Mouse (Mus musculus): Measurements from ENCODE around the gene Rab4b.

Gene Rab4b

GRCm38 (mm10) chr7:27178324-27179216 lies at the start of gene Rab4b:
TSS of gene Rab4b (minus strand) at chr7:27178896.
- in situ Hi-C loops (cut with MboI, MseI) = loop anchor here (25.0 kb wide), 1 partner anchor 1441 kb away; no protein-coding TSS in a partner anchor

GRCm38 (mm10) chr7:27228281-27228821 lies 49.7 kb upstream of the Rab4b start, which contains the start of gene Itpkc:
TSS of gene Itpkc (minus strand) at chr7:27228661.
- in situ Hi-C loops (cut with MboI, MseI) = no loop called here

GRCm38 (mm10) chr7:27227676-27228075 lies 49.0 kb upstream of the Rab4b start:
- in situ Hi-C loops (cut with MboI, MseI) = no loop called here

- in situ Hi-C loops (cut with MboI, MseI) = no loop called here
These were observed 48.6 kb upstream of the Rab4b start for GRCm38 (mm10) chr7:27227276-27227675.

- in situ Hi-C loops (cut with MboI, MseI) = no loop called here
These were observed 46.3 kb upstream of the Rab4b start for GRCm38 (mm10) chr7:27224877-27225575.

- in situ Hi-C loops (cut with MboI, MseI) = no loop called here
These were observed 43.8 kb upstream of the Rab4b start for GRCm38 (mm10) chr7:27222538-27222937.

- in situ Hi-C loops (cut with MboI, MseI) = no loop called here
These were observed 43.2 kb upstream of the Rab4b start for GRCm38 (mm10) chr7:27221939-27222338.

GRCm38 (mm10) chr7:27219937-27220336 lies 41.2 kb upstream of the Rab4b start:
- in situ Hi-C loops (cut with MboI, MseI) = loop anchor here (10.0 kb wide), 1 partner anchor 1765 kb away; the partner anchor contains the start of genes Eif3k and Map4k1

GRCm38 (mm10) chr7:27218586-27218985 lies 39.9 kb upstream of the Rab4b start:
- in situ Hi-C loops (cut with MboI, MseI) = loop anchor here (10.0 kb wide), 1 partner anchor 1766 kb away; the partner anchor contains the start of genes Eif3k and Map4k1

GRCm38 (mm10) chr7:27212626-27213025 lies 33.9 kb upstream of the Rab4b start:
- in situ Hi-C loops (cut with MboI, MseI) = loop anchor here (10.0 kb wide), 1 partner anchor 1772 kb away; the partner anchor contains the start of genes Eif3k and Map4k1

GRCm38 (mm10) chr7:27203730-27204449 lies 25.2 kb upstream of the Rab4b start:
- in situ Hi-C loops (cut with MboI, MseI) = no loop called here

GRCm38 (mm10) chr7:27198779-27199178 lies 20.1 kb upstream of the Rab4b start:
- in situ Hi-C loops (cut with MboI, MseI) = loop anchor here (25.0 kb wide), 1 partner anchor 1461 kb away; no protein-coding TSS in a partner anchor

- in situ Hi-C loops (cut with MboI, MseI) = loop anchor here (25.0 kb wide), 1 partner anchor 1461 kb away; no protein-coding TSS in a partner anchor
These were observed 19.7 kb upstream of the Rab4b start for GRCm38 (mm10) chr7:27198355-27198754.

GRCm38 (mm10) chr7:27197634-27198033 lies 18.9 kb upstream of the Rab4b start:
- in situ Hi-C loops (cut with MboI, MseI) = loop anchor here (25.0 kb wide), 1 partner anchor 1460 kb away; no protein-coding TSS in a partner anchor

- in situ Hi-C loops (cut with MboI, MseI) = loop anchor here (25.0 kb wide), 1 partner anchor 1460 kb away; no protein-coding TSS in a partner anchor
These were observed 18.4 kb upstream of the Rab4b start for GRCm38 (mm10) chr7:27197136-27197535.

GRCm38 (mm10) chr7:27195681-27196611 lies 17.2 kb upstream of the Rab4b start, which contains the start of the genes BC024978 and Snrpa:
TSS of gene BC024978 (plus strand) at chr7:27195781.
TSS of gene Snrpa (minus strand) at chr7:27196271.
- in situ Hi-C loops (cut with MboI, MseI) = loop anchor here (25.0 kb wide), 1 partner anchor 1459 kb away; no protein-coding TSS in a partner anchor

GRCm38 (mm10) chr7:27193731-27194130 lies 15.0 kb upstream of the Rab4b start:
- in situ Hi-C loops (cut with MboI, MseI) = loop anchor here (25.0 kb wide), 1 partner anchor 1456 kb away; no protein-coding TSS in a partner anchor

GRCm38 (mm10) chr7:27192434-27192833 lies 13.7 kb upstream of the Rab4b start:
- in situ Hi-C loops (cut with MboI, MseI) = loop anchor here (25.0 kb wide), 1 partner anchor 1455 kb away; no protein-coding TSS in a partner anchor

- in situ Hi-C loops (cut with MboI, MseI) = loop anchor here (25.0 kb wide), 1 partner anchor 1452 kb away; no protein-coding TSS in a partner anchor
These were observed 10.7 kb upstream of the Rab4b start for GRCm38 (mm10) chr7:27189271-27189931.

All from T-helper 1 cell (primary cell).